35 mouse cellular contexts compared by ENCODE assay signal in the genomic region with DNA sequence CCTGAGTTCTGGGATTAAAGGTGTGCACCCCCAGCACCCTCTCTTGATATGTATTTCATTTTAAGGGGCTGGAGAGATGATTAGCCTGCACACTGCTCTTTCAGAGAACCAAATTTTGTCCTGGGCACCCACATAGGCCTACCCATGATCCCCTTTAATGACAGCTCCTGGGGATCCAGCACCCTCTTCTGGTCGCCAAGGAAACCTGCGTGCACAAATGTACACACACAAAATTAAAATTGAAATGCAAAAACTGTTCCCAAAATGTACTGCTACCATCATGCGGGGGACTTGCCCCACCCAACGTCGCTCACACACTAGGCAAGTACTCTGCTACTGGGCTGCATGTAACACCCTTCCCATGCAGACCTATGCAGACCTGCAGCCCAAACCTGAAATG. TPM values are rescaled to one million over a fixed set of nuclear protein-coding genes. Genes with fewer than 3 reads are reported as not detected.
DNase-seq lines count a peak whose midpoint lies in the region; ATAC-seq and TF ChIP-seq lines count a peak whose summit lies in the region.
"Had no signal": no experiment of that assay in that cellular context is flagged by ENCODE, and none has a peak within 500 bp of the region (broad histone marks: within the 10 kb centered on the region; RNA-seq: fewer than 3 reads in every experiment).

No protein-coding gene starts in this region.

- dilution Hi-C loops in CH12.LX (cut with MboI; ENCODE audit: extremely low pct_ligation_motif_present, extremely low pct_unique_long_range_greater_than_20kb, low sequenced_read_pairs) = no loop called here

- ATAC-seq in intestine, postnatal 0 days = no peak
- ATAC-seq in intestine, embryonic 16.5 days = no peak
- no peak for ATAC-seq in liver, postnatal 0 days
- no peak for ATAC-seq in liver, embryonic 11.5 days (replicated peaks; ENCODE audit: low FRiP score)
- no peak for ATAC-seq in stomach, postnatal 0 days (ENCODE audit: low FRiP score, low TSS enrichment)
- ATAC-seq in megakaryocyte progenitor cell, adult 5-6 weeks (replicated peaks; ENCODE audit: poor library complexity) = no peak
- ATAC-seq: forebrain, postnatal 0 days; hindbrain, postnatal 0 days; intestine, embryonic 15.5 days; lung, postnatal 0 days; midbrain, embryonic 16.5 days had no signal

- peaks cover 44% of the 10 kb centered on the region for H3K27me3 ChIP-seq in intestine, postnatal 0 days (replicated peaks; ENCODE audit: control insufficient read depth, insufficient read depth, low read length)
- peaks cover 43% of the 10 kb centered on the region for H3K27me3 ChIP-seq in intestine, embryonic 16.5 days (replicated peaks; ENCODE audit: control insufficient read depth, insufficient read depth, low read length)
- peaks cover 46% of the 10 kb centered on the region for H3K27me3 ChIP-seq in liver, postnatal 0 days (ENCODE audit: insufficient read depth, low read length)
- H3K27me3 ChIP-seq in liver, embryonic 11.5 days (replicated peaks; ENCODE audit: control insufficient read depth, insufficient read depth, low read length) = peaks cover 48% of the 10 kb centered on the region
- H3K27me3 ChIP-seq in CH12.LX (replicated peaks) = peaks cover 13% of the 10 kb centered on the region
- peaks cover 8% of the 10 kb centered on the region; the same call in 1 of the 2 replicates for H3K27me3 ChIP-seq in stomach, postnatal 0 days (ENCODE audit: control insufficient read depth, insufficient read depth, low read length)

- WGBS in intestine, postnatal 0 days = 82% methylated on average over 5 of the region's 5 CpGs
- WGBS in intestine, embryonic 16.5 days = 83% methylated on average over 5 of the region's 5 CpGs
- whole genome bisulfite sequencing in liver, postnatal 0 days (ENCODE audit: insufficient replicate concordance) = 74% methylated on average over 5 of the region's 5 CpGs
- WGBS in liver, embryonic 11.5 days = 73% methylated on average over 5 of the region's 5 CpGs
- 82% methylated on average over 5 of the region's 5 CpGs for WGBS in stomach, postnatal 0 days

- no peaks in the 10 kb centered on the region for H3K79me2 ChIP-seq in CH12.LX (replicated peaks; ENCODE audit: control insufficient read depth, extremely low read depth, insufficient read depth, poor library complexity, severe bottlenecking)

- no peak overlapping the region for H3K4me3 ChIP-seq in intestine, postnatal 0 days (ENCODE audit: low read depth, low read length)
- no peak overlapping the region for H3K4me3 ChIP-seq in intestine, embryonic 16.5 days (ENCODE audit: low read length)
- no peak overlapping the region for H3K4me3 ChIP-seq in liver, postnatal 0 days (ENCODE audit: low read depth, low read length)
- H3K4me3 ChIP-seq in liver, embryonic 11.5 days (ENCODE audit: low read depth, low read length) = no peak overlapping the region
- H3K4me3 ChIP-seq in CH12.LX (replicated peaks in 1 of 3; ENCODE audit: low read depth in 2 of 3, low read length in 2 of 3, poor library complexity in 1 of 3) = no peak overlapping the region
- H3K4me3 ChIP-seq in stomach, postnatal 0 days (ENCODE audit: low read depth, low read length) = no peak overlapping the region
- H3K4me3 ChIP-seq: embryonic facial prominence, embryonic 10.5 days; embryonic facial prominence, embryonic 15.5 days; forebrain, embryonic 12.5 days; heart, embryonic 15.5 days; intestine, embryonic 15.5 days; limb, embryonic 10.5 days; limb, embryonic 15.5 days had no signal

- peak; percentile 54 for TF ChIP-seq RAD21 in CH12.LX (IDR thresholded peaks at IDR 0.05; ENCODE audit: low read depth, low read length)

- TF ChIP-seq CTCF in intestine, postnatal 0 days (IDR thresholded peaks at IDR 0.05; ENCODE audit: low read depth) = peak; percentile 29; the same call in 1 of the 2 replicates
- peak; percentile 24; the same call in 1 of the 2 replicates for TF ChIP-seq CTCF in liver, postnatal 0 days (IDR thresholded peaks at IDR 0.05; ENCODE audit: low read depth)
- peak in 1 of 2 experiments; percentile 59; a peak in 2 of 4 replicates for TF ChIP-seq CTCF in CH12.LX (conservative IDR thresholded peaks at IDR 0.05 in 1 of 2, IDR thresholded peaks at IDR 0.05 in 1 of 2; ENCODE audit: low read depth in 2 of 2, low read length in 2 of 2)
- TF ChIP-seq CTCF in stomach, postnatal 0 days (IDR thresholded peaks at IDR 0.05; ENCODE audit: low read depth) = 0 out of 2 replicates have a peak, but pooled peaks have one; percentile 25

- no peak for TF ChIP-seq POLR2A in CH12.LX (IDR thresholded peaks at IDR 0.05; ENCODE audit: low read depth, low read length)

- in situ Hi-C loops in CH12.LX (cut with MboI; ENCODE audit: low pct_ligation_motif_present, low pct_unique_long_range_greater_than_20kb, low sequenced_read_pairs) = loop anchor here (25.0 kb wide), 1 partner anchor 288 kb away; a partner anchor contains a TSS

- no peaks in the 10 kb centered on the region for H3K9me3 ChIP-seq in intestine, postnatal 0 days (ENCODE audit: control insufficient read depth)
- H3K9me3 ChIP-seq in intestine, embryonic 16.5 days (ENCODE audit: control insufficient read depth, low read length) = no peaks in the 10 kb centered on the region
- no peaks in the 10 kb centered on the region for H3K9me3 ChIP-seq in liver, postnatal 0 days (ENCODE audit: low read length)
- H3K9me3 ChIP-seq in liver, embryonic 11.5 days (ENCODE audit: control insufficient read depth, low read length) = no peaks in the 10 kb centered on the region
- no peaks in the 10 kb centered on the region for H3K9me3 ChIP-seq in CH12.LX (replicated peaks; ENCODE audit: low read length)
- H3K9me3 ChIP-seq in stomach, postnatal 0 days (ENCODE audit: control insufficient read depth, low read length) = no peaks in the 10 kb centered on the region
- H3K9me3 ChIP-seq: embryonic facial prominence, embryonic 10.5 days; embryonic facial prominence, embryonic 15.5 days; forebrain, embryonic 12.5 days; heart, embryonic 15.5 days; intestine, embryonic 15.5 days; limb, embryonic 10.5 days; limb, embryonic 15.5 days had no signal

- no peak for TF ChIP-seq EP300 in liver, postnatal 0 days (IDR thresholded peaks at IDR 0.05; ENCODE audit: low read depth)
- no peak for TF ChIP-seq EP300 in CH12.LX (IDR thresholded peaks at IDR 0.05; ENCODE audit: low read length)
- TF ChIP-seq EP300 in stomach, postnatal 0 days (optimal IDR thresholded peaks at IDR 0.05) = no peak

- H3K4me1 ChIP-seq in intestine, postnatal 0 days (replicated peaks; ENCODE audit: control insufficient read depth, insufficient read depth, low read length) = no peaks in the 10 kb centered on the region
- H3K4me1 ChIP-seq in intestine, embryonic 16.5 days (ENCODE audit: control insufficient read depth, insufficient read depth, low read length) = peaks cover 11% of the 10 kb centered on the region; the same call in 1 of the 2 replicates
- peaks cover 5% of the 10 kb centered on the region; the same call in 1 of the 2 replicates for H3K4me1 ChIP-seq in liver, postnatal 0 days (ENCODE audit: insufficient read depth)
- H3K4me1 ChIP-seq in liver, embryonic 11.5 days (replicated peaks; ENCODE audit: control insufficient read depth, insufficient read depth, low read length) = peaks cover 3% of the 10 kb centered on the region; the same call in 1 of the 2 replicates
- H3K4me1 ChIP-seq in CH12.LX (ENCODE audit: control insufficient read depth in 1 of 2, insufficient read depth in 2 of 2) = peaks cover 9 to 10% of the 10 kb centered on the region in 2 experiments
- no peaks in the 10 kb centered on the region for H3K4me1 ChIP-seq in stomach, postnatal 0 days (replicated peaks; ENCODE audit: control insufficient read depth, insufficient read depth)

- H3K4me2 ChIP-seq in intestine, postnatal 0 days (replicated peaks; ENCODE audit: low read depth) = no peak overlapping the region
- no peak overlapping the region for H3K4me2 ChIP-seq in intestine, embryonic 16.5 days (ENCODE audit: low read depth, low read length)
- H3K4me2 ChIP-seq in liver, postnatal 0 days (ENCODE audit: low read depth, low read length) = no peak overlapping the region
- no peak overlapping the region for H3K4me2 ChIP-seq in liver, embryonic 11.5 days
- H3K4me2 ChIP-seq in CH12.LX (ENCODE audit: insufficient read depth, low read depth, poor library complexity, severe bottlenecking) = no peak overlapping the region
- no peak overlapping the region for H3K4me2 ChIP-seq in stomach, postnatal 0 days (replicated peaks; ENCODE audit: low read depth)
- H3K4me2 ChIP-seq: embryonic facial prominence, embryonic 15.5 days; forebrain, embryonic 12.5 days; heart, embryonic 15.5 days; intestine, embryonic 15.5 days; limb, embryonic 15.5 days had no signal

- H3K27ac ChIP-seq in intestine, postnatal 0 days (ENCODE audit: low read depth, low read length) = no peak overlapping the region
- H3K27ac ChIP-seq in intestine, embryonic 16.5 days (ENCODE audit: low read length) = no peak overlapping the region
- no peak overlapping the region for H3K27ac ChIP-seq in liver, postnatal 0 days (ENCODE audit: low read depth)
- H3K27ac ChIP-seq in liver, embryonic 11.5 days (ENCODE audit: low read depth, low read length) = no peak overlapping the region
- no peak overlapping the region for H3K27ac ChIP-seq in CH12.LX (ENCODE audit: insufficient read depth, low read depth)
- no peak overlapping the region for H3K27ac ChIP-seq in stomach, postnatal 0 days (replicated peaks)
- H3K27ac ChIP-seq: embryonic facial prominence, embryonic 10.5 days; embryonic facial prominence, embryonic 15.5 days; forebrain, embryonic 12.5 days; heart, embryonic 15.5 days; hindbrain, postnatal 0 days; intestine, embryonic 15.5 days; limb, embryonic 10.5 days; limb, embryonic 15.5 days; macrophage had no signal

- DNase-seq in liver, postnatal 0 days = no peak
- DNase-seq in liver, embryonic 11.5 days (ENCODE audit: low spot score) = no peak
- no peak for DNase-seq in CH12.LX (ENCODE audit: extremely low read depth)
- no peak for DNase-seq in stomach, postnatal 0 days (ENCODE audit: low spot score)
- DNase-seq: adrenal gland, postnatal 14 days; B cell, adult 2 months; cerebellum, adult 11-12 months; cerebellum, postnatal 25 days; forebrain, postnatal 0 days; kidney, postnatal 36 days; right cerebral cortex, adult 18-20 months; thymus, adult 2 months had no signal

- H3K36me3 ChIP-seq in intestine, postnatal 0 days (ENCODE audit: control insufficient read depth, insufficient read depth) = no peaks in the 10 kb centered on the region
- no peaks in the 10 kb centered on the region for H3K36me3 ChIP-seq in intestine, embryonic 16.5 days (ENCODE audit: control insufficient read depth, insufficient read depth, low read length)
- H3K36me3 ChIP-seq in liver, postnatal 0 days (replicated peaks; ENCODE audit: insufficient read depth, low read length) = no peaks in the 10 kb centered on the region
- no peaks in the 10 kb centered on the region for H3K36me3 ChIP-seq in liver, embryonic 11.5 days (ENCODE audit: control insufficient read depth, insufficient read depth, low read length)
- no peaks in the 10 kb centered on the region for H3K36me3 ChIP-seq in CH12.LX (replicated peaks in 1 of 2; ENCODE audit: control insufficient read depth in 1 of 2, insufficient read depth in 1 of 2, low read length in 1 of 2)
- H3K36me3 ChIP-seq in stomach, postnatal 0 days (ENCODE audit: control insufficient read depth, insufficient read depth, low read length) = no peaks in the 10 kb centered on the region
- H3K36me3 ChIP-seq: embryonic facial prominence, embryonic 10.5 days; embryonic facial prominence, embryonic 15.5 days; forebrain, embryonic 12.5 days; heart, embryonic 15.5 days; intestine, embryonic 15.5 days; limb, embryonic 10.5 days; limb, embryonic 15.5 days had no signal

- H3K9ac ChIP-seq in intestine, postnatal 0 days (ENCODE audit: low read depth, low read length) = no peak overlapping the region
- H3K9ac ChIP-seq in intestine, embryonic 16.5 days (ENCODE audit: low read depth, low read length) = no peak overlapping the region
- no peak overlapping the region for H3K9ac ChIP-seq in liver, postnatal 0 days (replicated peaks)
- no peak overlapping the region for H3K9ac ChIP-seq in liver, embryonic 11.5 days (ENCODE audit: low read depth, low read length)
- no peak overlapping the region for H3K9ac ChIP-seq in CH12.LX (ENCODE audit: insufficient read depth, low read depth)
- H3K9ac ChIP-seq in stomach, postnatal 0 days (ENCODE audit: low read length) = no peak overlapping the region
- H3K9ac ChIP-seq: embryonic facial prominence, embryonic 15.5 days; forebrain, embryonic 12.5 days; forebrain, postnatal 0 days; heart, embryonic 15.5 days; intestine, embryonic 15.5 days; limb, embryonic 15.5 days had no signal

RNA-seq across cellular contexts. Expression of a gene that starts 1.0 kb away (rescaled TPM):
- not detected in 2 replicates for polyA plus RNA-seq in intestine, postnatal 0 days (2015; fragmentation: Nextera tagmentation; extraction: Ambion mirVana)
- not detected in 2 replicates for polyA plus RNA-seq in intestine, embryonic 16.5 days (2015; fragmentation: Nextera tagmentation; extraction: Ambion mirVana)
- not detected in 2 replicates for polyA plus RNA-seq in liver, postnatal 0 days (2015; fragmentation: Nextera tagmentation; extraction: Ambion mirVana)
- not detected in 2 replicates for polyA plus RNA-seq in liver, embryonic 11.5 days (2014; fragmentation: Nextera tagmentation; extraction: Ambion mirVana)
- total RNA-seq in CH12.LX (2012; rRNA removed) (not detected in 2 replicates), CH12.LX (2014; rRNA removed) (not detected in 2 replicates)
- not detected in 2 replicates for polyA plus RNA-seq in CH12.LX (2012; ENCODE audit: insufficient read length, low read depth)
- not detected in 2 replicates for polyA plus RNA-seq in stomach, postnatal 0 days (2015; fragmentation: Nextera tagmentation; extraction: Ambion mirVana)
- not detected in 2 replicates for total RNA-seq in megakaryocyte progenitor cell, adult 5-6 weeks (2015)
- not detected in 2 replicates for total RNA-seq in megakaryocyte progenitor cell, adult 5-6 weeks (2017)
- total RNA-seq: adrenal gland, postnatal 14 days; gastrocnemius, adult 8-10 months; gastrocnemius, postnatal 4 days; heart, postnatal 25 days; neutrophil, adult 5-6 weeks had no signal
- polyA plus RNA-seq: embryonic facial prominence, embryonic 10.5 days; embryonic facial prominence, embryonic 15.5 days; forebrain, embryonic 12.5 days; heart, embryonic 15.5 days; hindbrain, embryonic 11.5 days; hindbrain, postnatal 0 days; intestine, embryonic 15.5 days; kidney, embryonic 14.5 days; limb, embryonic 10.5 days; limb, embryonic 15.5 days; liver, embryonic 16.5 days; lung, postnatal 0 days; macrophage had no signal

RNA-seq across cellular contexts. Expression of a gene that starts 7.4 kb away (rescaled TPM):
- polyA plus RNA-seq in intestine, postnatal 0 days (2015; fragmentation: Nextera tagmentation; extraction: Ambion mirVana) = not detected in 2 replicates
- not detected in 2 replicates for polyA plus RNA-seq in intestine, embryonic 16.5 days (2015; fragmentation: Nextera tagmentation; extraction: Ambion mirVana)
- not detected in 2 replicates for polyA plus RNA-seq in liver, postnatal 0 days (2015; fragmentation: Nextera tagmentation; extraction: Ambion mirVana)
- polyA plus RNA-seq in liver, embryonic 11.5 days (2014; fragmentation: Nextera tagmentation; extraction: Ambion mirVana) = not detected in 2 replicates
- total RNA-seq in CH12.LX (2012; rRNA removed) (not detected in 2 replicates), CH12.LX (2014; rRNA removed) (not detected in 2 replicates)
- not detected in 2 replicates for polyA plus RNA-seq in CH12.LX (2012; ENCODE audit: insufficient read length, low read depth)
- 0.23 and 0.36 TPM in 2 replicates for polyA plus RNA-seq in stomach, postnatal 0 days (2015; fragmentation: Nextera tagmentation; extraction: Ambion mirVana)
- not detected in 2 replicates for total RNA-seq in megakaryocyte progenitor cell, adult 5-6 weeks (2015)
- not detected in 2 replicates for total RNA-seq in megakaryocyte progenitor cell, adult 5-6 weeks (2017)
- total RNA-seq: adrenal gland, postnatal 14 days; gastrocnemius, adult 8-10 months; gastrocnemius, postnatal 4 days; neutrophil, adult 5-6 weeks had no signal
- polyA plus RNA-seq: embryonic facial prominence, embryonic 10.5 days; embryonic facial prominence, embryonic 15.5 days; forebrain, embryonic 12.5 days; heart, embryonic 15.5 days; hindbrain, embryonic 11.5 days; intestine, embryonic 15.5 days; kidney, embryonic 14.5 days; limb, embryonic 10.5 days; limb, embryonic 15.5 days; liver, embryonic 16.5 days; lung, postnatal 0 days; macrophage; neural tube, embryonic 11.5 days; spleen, adult 2 months had no signal

RNA-seq across cellular contexts. Expression of a gene that starts 11.4 kb away (rescaled TPM):
- 68.0 and 70.6 TPM in 2 replicates for polyA plus RNA-seq in intestine, postnatal 0 days (2015; fragmentation: Nextera tagmentation; extraction: Ambion mirVana)
- 92.2 and 96.8 TPM in 2 replicates for polyA plus RNA-seq in intestine, embryonic 16.5 days (2015; fragmentation: Nextera tagmentation; extraction: Ambion mirVana)
- 38.8 and 39.8 TPM in 2 replicates for polyA plus RNA-seq in liver, postnatal 0 days (2015; fragmentation: Nextera tagmentation; extraction: Ambion mirVana)
- 119 and 122 TPM in 2 replicates for polyA plus RNA-seq in liver, embryonic 11.5 days (2014; fragmentation: Nextera tagmentation; extraction: Ambion mirVana)
- total RNA-seq in CH12.LX (2012; rRNA removed) = 68.7 and 83.2 TPM in 2 replicates
- total RNA-seq in CH12.LX (2014; rRNA removed) = 71.4 and 74.7 TPM in 2 replicates
- 101 and 137 TPM in 2 replicates for polyA plus RNA-seq in CH12.LX (2012; ENCODE audit: insufficient read length, low read depth)
- 74.6 and 76.3 TPM in 2 replicates for polyA plus RNA-seq in stomach, postnatal 0 days (2015; fragmentation: Nextera tagmentation; extraction: Ambion mirVana)
- total RNA-seq in megakaryocyte progenitor cell, adult 5-6 weeks (2015) = 60.3 and 71.9 TPM in 2 replicates
- total RNA-seq in megakaryocyte progenitor cell, adult 5-6 weeks (2017) = 47.2 and 67.3 TPM in 2 replicates

RNA-seq across cellular contexts. Expression of a gene that starts 54.9 kb away (rescaled TPM):
- polyA plus RNA-seq in intestine, postnatal 0 days (2015; fragmentation: Nextera tagmentation; extraction: Ambion mirVana) = 6.4 and 6.8 TPM in 2 replicates
- polyA plus RNA-seq in intestine, embryonic 16.5 days (2015; fragmentation: Nextera tagmentation; extraction: Ambion mirVana) = 15.5 and 16.2 TPM in 2 replicates
- polyA plus RNA-seq in liver, postnatal 0 days (2015; fragmentation: Nextera tagmentation; extraction: Ambion mirVana) = 5.9 and 7.2 TPM in 2 replicates
- 26.3 and 30.8 TPM in 2 replicates for polyA plus RNA-seq in liver, embryonic 11.5 days (2014; fragmentation: Nextera tagmentation; extraction: Ambion mirVana)
- total RNA-seq in CH12.LX (2012; rRNA removed) (6.0 and 9.7 TPM in 2 replicates), CH12.LX (2014; rRNA removed) (13.4 and 14.8 TPM in 2 replicates)
- polyA plus RNA-seq in CH12.LX (2012; ENCODE audit: insufficient read length, low read depth) = 7.3 and 9.1 TPM in 2 replicates
- polyA plus RNA-seq in stomach, postnatal 0 days (2015; fragmentation: Nextera tagmentation; extraction: Ambion mirVana) = 6.5 and 6.7 TPM in 2 replicates
- total RNA-seq in megakaryocyte progenitor cell, adult 5-6 weeks (2015) = 16.1 and 21.0 TPM in 2 replicates
- total RNA-seq in megakaryocyte progenitor cell, adult 5-6 weeks (2017) = 20.3 and 22.8 TPM in 2 replicates

RNA-seq across cellular contexts. Expression of a gene that starts 54.9 kb away (rescaled TPM):
- polyA plus RNA-seq in intestine, postnatal 0 days (2015; fragmentation: Nextera tagmentation; extraction: Ambion mirVana) = 4.2 and 4.5 TPM in 2 replicates
- polyA plus RNA-seq in intestine, embryonic 16.5 days (2015; fragmentation: Nextera tagmentation; extraction: Ambion mirVana) = 11.7 and 12.0 TPM in 2 replicates
- polyA plus RNA-seq in liver, postnatal 0 days (2015; fragmentation: Nextera tagmentation; extraction: Ambion mirVana) = 2.6 TPM in 2 replicates
- 14.4 and 14.8 TPM in 2 replicates for polyA plus RNA-seq in liver, embryonic 11.5 days (2014; fragmentation: Nextera tagmentation; extraction: Ambion mirVana)
- 6.0 and 7.0 TPM in 2 replicates for total RNA-seq in CH12.LX (2012; rRNA removed)
- total RNA-seq in CH12.LX (2014; rRNA removed) = 4.6 and 5.5 TPM in 2 replicates
- 10.2 and 10.6 TPM in 2 replicates for polyA plus RNA-seq in CH12.LX (2012; ENCODE audit: insufficient read length, low read depth)
- 3.8 and 4.1 TPM in 2 replicates for polyA plus RNA-seq in stomach, postnatal 0 days (2015; fragmentation: Nextera tagmentation; extraction: Ambion mirVana)
- 5.7 and 9.3 TPM in 2 replicates for total RNA-seq in megakaryocyte progenitor cell, adult 5-6 weeks (2015)
- total RNA-seq in megakaryocyte progenitor cell, adult 5-6 weeks (2017) = 7.1 and 7.3 TPM in 2 replicates
